Mouse (Mus musculus) ES-E14 (cell line): ENCODE measurements around the gene Actr10. TPM values are rescaled to one million over a fixed set of nuclear protein-coding genes. Genes with fewer than 3 reads are reported as not detected.

ENCODE experiments used
- DNase-seq: peaks from one replicate; pipeline ENCODE4 v3.0.0-alpha.2; 2013; ENCODE audit warnings: low read depth, low spot score
- H3K27ac ChIP-seq: 2 replicates; pipeline ENCODE4 v1.5.1; 2012; ENCODE audit warnings: low read depth, mild to moderate bottlenecking, low read length, moderate library complexity, mixed read lengths; ENCODE audit not compliant: poor library complexity, insufficient read depth, severe bottlenecking
- H3K36me3 ChIP-seq: 2 replicates; pipeline ENCODE4 v1.6.1; 2012; ENCODE audit warnings: mild to moderate bottlenecking, low read length, moderate library complexity, mixed read lengths; ENCODE audit not compliant: control insufficient read depth, poor library complexity, insufficient read depth, severe bottlenecking
- H3K4me1 ChIP-seq, 2 experiments: fragments of 150-350 bp in 1 of 2; sonication (generic) in 1 of 2; 2 replicates each; pipeline ENCODE4 v1.6.1; 2012; ENCODE audit warnings: low read length in 2 of 2, mild to moderate bottlenecking in 1 of 2, mixed read lengths in 1 of 2; ENCODE audit not compliant: control insufficient read depth in 2 of 2, insufficient read depth in 2 of 2, poor library complexity in 1 of 2
- H3K4me3 ChIP-seq, 2 experiments: fragments of 150-350 bp in 1 of 2; sonication (generic) in 1 of 2; 2 replicates each; pipeline ENCODE4 v1.5.1; 2012; ENCODE audit warnings: low read length in 2 of 2, low read depth in 1 of 2, mild to moderate bottlenecking in 1 of 2, mixed read lengths in 1 of 2; ENCODE audit not compliant: insufficient read depth in 1 of 2, poor library complexity in 1 of 2, severe bottlenecking in 1 of 2
- H3K9ac ChIP-seq: 2 replicates; pipeline ENCODE4 v1.6.1; 2012; ENCODE audit warnings: low read depth, mild to moderate bottlenecking, low read length, mixed read lengths; ENCODE audit not compliant: poor library complexity, insufficient read depth, severe bottlenecking
- H3K9me3 ChIP-seq: fragments of 150-350 bp; sonication (generic); 2 replicates; pipeline ENCODE4 v1.6.1; 2012; ENCODE audit warnings: low read depth, mild to moderate bottlenecking, low read length; ENCODE audit not compliant: control insufficient read depth, insufficient read depth
- CHD2 ChIP-seq: IDR thresholded peaks from 2 replicates; pipeline ENCODE4 v1.6.1; 2014; ENCODE audit warnings: mild to moderate bottlenecking, low read depth, low read length, inconsistent platforms
- HCFC1 ChIP-seq: IDR thresholded peaks from 2 replicates; pipeline ENCODE4 v1.6.1; 2012; ENCODE audit warnings: low read length, inconsistent platforms, borderline replicate concordance; ENCODE audit not compliant: insufficient read depth
- MAFK ChIP-seq: IDR thresholded peaks from 2 replicates; pipeline ENCODE4 v1.6.1; 2014; ENCODE audit warnings: mild to moderate bottlenecking, low read depth, low read length, inconsistent platforms; ENCODE audit not compliant: insufficient read depth
- ZC3H11A ChIP-seq: IDR thresholded peaks from 2 replicates; pipeline ENCODE4 v1.6.1; 2012; ENCODE audit warnings: low read depth, mild to moderate bottlenecking, inconsistent platforms, low read length, borderline replicate concordance
- ZNF384 ChIP-seq: IDR thresholded peaks from 2 replicates; pipeline ENCODE4 v1.6.1; 2012; ENCODE audit warnings: low read depth, low read length, inconsistent platforms
- in situ Hi-C, 2 experiments: fragments of 600-800 bp; cut with MboI; formaldehyde crosslinking; loops; one replicate each; pipeline ENCODE4 v1.15.1; 2025; ENCODE audit warnings: low sequenced_read_pairs in 2 of 2, inconsistent platforms in 1 of 2; ENCODE audit not compliant: unreplicated experiment in 2 of 2
- total RNA-seq: library from RNA; depleted of rRNA; stranded (reverse); fragments of 300-350 nt; gene quantifications from 2 replicates; pipeline ENCODE4 v1.2.3, GENCODE M21; 2012; rRNA removed

The Actr10 gene
- total RNA-seq: 68.8 and 86.2 TPM in 2 replicates

- in situ Hi-C loops: no loop called here
- Histone ChIP-seq H3K27ac (peak within 1 kb of the TSS; percentile 81), H3K9me3 (peaks cover 11% of the 10 kb centered on the region), H3K9ac (peak within 1 kb of the TSS; percentile 88), H3K4me3 (peak within 1 kb of the TSS; percentile 85 to 92), H3K36me3 (peaks cover 2% of the 10 kb centered on the region; the same call in 1 of the 2 replicates), H3K4me1 (no peaks in the 10 kb centered on the region; a peak in 1 of 4 replicates)
- TF ChIP-seq HCFC1: peak; percentile 62; the same call in 1 of the 2 replicates
- no peak for TF ChIP-seq MAFK
- peak; percentile 62 for DNase-seq
Measured at GRCm38 (mm10) chr12:70937571-70938384, at the start of gene Actr10. Actr10 (plus strand) TSS chr12:70937857.

- no peak for DNase-seq
- peaks cover 4% of the 10 kb centered on the region for H3K36me3 ChIP-seq
- in situ Hi-C loops: no loop called here
- TF ChIP-seq ZC3H11A: no peak
- no peak for TF ChIP-seq HCFC1
- no peak for TF ChIP-seq CHD2
- TF ChIP-seq ZNF384: no peak
- TF ChIP-seq MAFK: no peak
- no peak overlapping the region for H3K27ac ChIP-seq
- H3K9ac ChIP-seq: no peak overlapping the region
- H3K4me1 ChIP-seq: peaks cover 0 to 5% of the 10 kb centered on the region in 2 experiments; a peak in 1 of 4 replicates
- no peak overlapping the region for H3K4me3 ChIP-seq
- H3K9me3 ChIP-seq: no peaks in the 10 kb centered on the region
Measured at GRCm38 (mm10) chr12:70890405-70890804, 47.3 kb upstream of the Actr10 start.

- H3K27ac ChIP-seq: no peak overlapping the region
- DNase-seq: no peak
- in situ Hi-C loops: no loop called here
- H3K9ac ChIP-seq: no peak overlapping the region
- H3K4me1 ChIP-seq: peaks cover 0 to 5% of the 10 kb centered on the region in 2 experiments; a peak in 1 of 4 replicates
- TF ChIP-seq HCFC1 (no peak), MAFK (no peak), ZC3H11A (no peak), CHD2 (no peak), ZNF384 (no peak)
- peaks cover 4% of the 10 kb centered on the region for H3K36me3 ChIP-seq
- H3K9me3 ChIP-seq: no peaks in the 10 kb centered on the region
- no peak overlapping the region for H3K4me3 ChIP-seq
Measured at GRCm38 (mm10) chr12:70890874-70891470, 46.7 kb upstream of the Actr10 start.

GRCm38 (mm10) chr12:70895275-70895674 is 42.4 kb upstream of the Actr10 start:
- in situ Hi-C loops: no loop called here
- H3K36me3 ChIP-seq: peaks cover 6% of the 10 kb centered on the region
- H3K4me3 ChIP-seq: no peak overlapping the region
- no peak for DNase-seq
- H3K9me3 ChIP-seq: no peaks in the 10 kb centered on the region
- H3K4me1 ChIP-seq: peaks cover 0 to 5% of the 10 kb centered on the region in 2 experiments; a peak in 1 of 4 replicates
- TF ChIP-seq CHD2 (no peak), ZC3H11A (no peak), MAFK (no peak), ZNF384 (no peak), HCFC1 (no peak)
- H3K27ac ChIP-seq: no peak overlapping the region
- no peak overlapping the region for H3K9ac ChIP-seq
